8 mouse cellular contexts compared by ENCODE assay signal in genomic region chr7:19443344-19443743, GRCm38 (mm10). TPM values are rescaled to one million over a fixed set of nuclear protein-coding genes. Genes with fewer than 3 reads are reported as not detected.
DNase-seq lines count a peak whose midpoint lies in the region; ATAC-seq and TF ChIP-seq lines count a peak whose summit lies in the region.

No protein-coding gene starts in this region.

- H3K36me3 ChIP-seq in ES-E14 (ENCODE audit: control insufficient read depth, insufficient read depth, low read length, poor library complexity, severe bottlenecking): peaks cover 29% of the 10 kb centered on the region; the same call in 1 of the 2 replicates
- H3K36me3 ChIP-seq in forebrain, embryonic 14.5 days (ENCODE audit: control insufficient read depth, insufficient read depth, low read length): peaks cover 79% of the 10 kb centered on the region
- H3K36me3 ChIP-seq in hindbrain, embryonic 12.5 days: peaks cover 73% of the 10 kb centered on the region

- no peaks in the 10 kb centered on the region for H3K9me3 ChIP-seq in ES-E14 (ENCODE audit: control insufficient read depth, insufficient read depth, low read depth, low read length)
- no peaks in the 10 kb centered on the region for H3K9me3 ChIP-seq in forebrain, embryonic 14.5 days (replicated peaks; ENCODE audit: control insufficient read depth, low read length)
- H3K9me3 ChIP-seq in hindbrain, embryonic 12.5 days (replicated peaks): no peaks in the 10 kb centered on the region

- no peak overlapping the region for H3K4me2 ChIP-seq in forebrain, embryonic 14.5 days (ENCODE audit: low read length)
- no peak overlapping the region for H3K4me2 ChIP-seq in hindbrain, embryonic 12.5 days (replicated peaks)

- H3K4me1 ChIP-seq in ES-E14 (ENCODE audit: control insufficient read depth in 2 of 2, insufficient read depth in 2 of 2, low read length in 2 of 2, poor library complexity in 1 of 2): no peaks in the 10 kb centered on the region
- no peaks in the 10 kb centered on the region for H3K4me1 ChIP-seq in forebrain, embryonic 14.5 days (ENCODE audit: control insufficient read depth, insufficient read depth, low read length)
- no peaks in the 10 kb centered on the region for H3K4me1 ChIP-seq in hindbrain, embryonic 12.5 days

- ATAC-seq in forebrain, embryonic 14.5 days: no peak
- peak; percentile 29; the same call in 1 of the 2 replicates for ATAC-seq in hindbrain, embryonic 12.5 days (ENCODE audit: low FRiP score)

- no peak overlapping the region for H3K4me3 ChIP-seq in ES-E14 (ENCODE audit: insufficient read depth in 1 of 2, low read depth in 1 of 2, low read length in 2 of 2, poor library complexity in 1 of 2, severe bottlenecking in 1 of 2)
- no peak overlapping the region for H3K4me3 ChIP-seq in forebrain, embryonic 14.5 days (ENCODE audit: low read depth, low read length)
- no peak overlapping the region for H3K4me3 ChIP-seq in hindbrain, embryonic 12.5 days

- no peak overlapping the region for H3K9ac ChIP-seq in ES-E14 (ENCODE audit: insufficient read depth, low read depth, low read length, poor library complexity, severe bottlenecking)
- no peak overlapping the region for H3K9ac ChIP-seq in forebrain, embryonic 14.5 days (ENCODE audit: low read length)
- no peak overlapping the region for H3K9ac ChIP-seq in hindbrain, embryonic 12.5 days

- H3K27ac ChIP-seq in ES-E14 (ENCODE audit: insufficient read depth, low read depth, low read length, poor library complexity, severe bottlenecking): no peak overlapping the region
- no peak overlapping the region for H3K27ac ChIP-seq in forebrain, embryonic 14.5 days (ENCODE audit: low read depth, low read length)
- no peak overlapping the region for H3K27ac ChIP-seq in hindbrain, embryonic 12.5 days

- in situ Hi-C loops in ES-E14 (cut with MboI; ENCODE audit: low sequenced_read_pairs in 2 of 2, unreplicated experiment in 2 of 2): no loop called here

- no peaks in the 10 kb centered on the region for H3K27me3 ChIP-seq in forebrain, embryonic 14.5 days (replicated peaks; ENCODE audit: control insufficient read depth, insufficient read depth, low read length)
- H3K27me3 ChIP-seq in hindbrain, embryonic 12.5 days: no peaks in the 10 kb centered on the region

- DNase-seq in ES-E14 (ENCODE audit: low read depth, low spot score): peak; percentile 68
- DNase-seq in c-Kit-positive CD71-positive TER-119-positive erythroid progenitor cells, embryonic 14.5 days (ENCODE audit: low spot score): peak; percentile 76
- peak; percentile 79 for DNase-seq in forebrain, embryonic 14.5 days (ENCODE audit: low spot score)
- DNase-seq in layer of hippocampus, adult 9-10 months (ENCODE audit: low spot score): peak; percentile 79
- DNase-seq in lung, postnatal 10 days: peak; percentile 91
- DNase-seq in ovary, postnatal 14 days (ENCODE audit: low spot score): peak; percentile 92
- DNase-seq in thymus, postnatal 25 days: peak; percentile 71

- 49% methylated on average over 3 of the region's 3 CpGs for WGBS in forebrain, embryonic 14.5 days
- WGBS in hindbrain, embryonic 12.5 days: 38% methylated on average over 3 of the region's 3 CpGs

TF ChIP-seq in ES-E14, 5 proteins besides CTCF, POLR2A, EP300 and RAD21:
- TF ChIP-seq ZNF384 (IDR thresholded peaks at IDR 0.05; ENCODE audit: low read depth, low read length): no peak
- no peak for TF ChIP-seq HCFC1 (IDR thresholded peaks at IDR 0.05; ENCODE audit: borderline replicate concordance, insufficient read depth, low read length)
- TF ChIP-seq MAFK (IDR thresholded peaks at IDR 0.05; ENCODE audit: insufficient read depth, low read depth, low read length): no peak
- no peak for TF ChIP-seq CHD2 (IDR thresholded peaks at IDR 0.05; ENCODE audit: low read depth, low read length)
- no peak for TF ChIP-seq ZC3H11A (IDR thresholded peaks at IDR 0.05; ENCODE audit: borderline replicate concordance, low read depth, low read length)

RNA-seq across cellular contexts. Expression of gene Mark4, which starts 15.3 kb away (rescaled TPM):
- total RNA-seq in ES-E14 (2012; rRNA removed): 9.9 and 10.3 TPM in 2 replicates
- 9.2 and 13.0 TPM in 2 replicates for polyA plus RNA-seq in forebrain, embryonic 14.5 days (2014; fragmentation: Nextera tagmentation; extraction: Ambion mirVana)
- polyA plus RNA-seq in hindbrain, embryonic 12.5 days (2016; fragmentation: Nextera tagmentation; extraction: Ambion mirVana): 20.0 and 21.6 TPM in 2 replicates

RNA-seq across cellular contexts. Expression of gene Exoc3l2, which starts 19.8 kb away (rescaled TPM):
- 0.85 and 2.2 TPM in 2 replicates for total RNA-seq in ES-E14 (2012; rRNA removed)
- 0.16 and 0.25 TPM in 2 replicates for polyA plus RNA-seq in forebrain, embryonic 14.5 days (2014; fragmentation: Nextera tagmentation; extraction: Ambion mirVana)
- 1.0 and 1.5 TPM in 2 replicates for polyA plus RNA-seq in hindbrain, embryonic 12.5 days (2016; fragmentation: Nextera tagmentation; extraction: Ambion mirVana)

RNA-seq across cellular contexts. Expression of gene Ckm, which starts 38.8 kb away (rescaled TPM):
- 0.85 and 1.1 TPM in 2 replicates for total RNA-seq in ES-E14 (2012; rRNA removed)
- not detected in 2 replicates for polyA plus RNA-seq in forebrain, embryonic 14.5 days (2014; fragmentation: Nextera tagmentation; extraction: Ambion mirVana)
- 0.23 and 0.34 TPM in 2 replicates for polyA plus RNA-seq in hindbrain, embryonic 12.5 days (2016; fragmentation: Nextera tagmentation; extraction: Ambion mirVana)

RNA-seq across cellular contexts. Expression of gene Klc3, which starts 39.4 kb away (rescaled TPM):
- 10.1 and 19.5 TPM in 2 replicates for total RNA-seq in ES-E14 (2012; rRNA removed)
- 0.81 and 1.3 TPM in 2 replicates for polyA plus RNA-seq in forebrain, embryonic 14.5 days (2014; fragmentation: Nextera tagmentation; extraction: Ambion mirVana)
- polyA plus RNA-seq in hindbrain, embryonic 12.5 days (2016; fragmentation: Nextera tagmentation; extraction: Ambion mirVana): 3.2 and 4.1 TPM in 2 replicates
